Mouse (Mus musculus): ENCODE measurements around the gene Gm7137.
"Not testable (repeated sequence)": the region's sequence is repeated elsewhere in the genome, so short reads cannot be mapped to it uniquely, and the experiment has no call there.

DNA sequence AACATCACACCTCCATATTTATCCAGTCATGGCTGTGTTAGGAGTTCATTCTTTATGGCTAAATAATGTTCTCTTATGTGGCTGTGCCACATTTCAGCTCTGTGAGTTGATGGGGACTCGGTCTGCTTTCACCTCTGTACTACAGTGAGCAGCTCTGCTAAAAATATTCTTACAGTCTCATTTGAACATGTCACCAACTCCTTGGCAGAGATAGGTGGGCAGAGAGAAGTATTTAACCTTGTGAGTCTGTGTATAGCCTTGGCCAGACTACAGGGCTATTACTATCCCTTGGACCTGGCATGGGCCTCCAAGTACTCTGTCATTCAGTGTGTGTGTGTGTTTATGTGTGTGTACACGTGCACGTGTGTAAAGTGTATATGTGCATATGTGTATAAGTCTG is 15.9 kb downstream of the Gm7137 start:
- TF ChIP-seq HCFC1 (IDR thresholded peaks at IDR 0.05; ENCODE audit: borderline replicate concordance, insufficient read depth, low read length); ZNF384 (IDR thresholded peaks at IDR 0.05; ENCODE audit: low read depth, low read length): not testable (repeated sequence)
